Mouse (Mus musculus): ENCODE measurements around the gene Tspear. TPM values are rescaled to one million over a fixed set of nuclear protein-coding genes. Genes with fewer than 3 reads are reported as not detected.

Tspear gene
- total RNA-seq, 2 experiments from 2014 or later = not detected

DNA sequence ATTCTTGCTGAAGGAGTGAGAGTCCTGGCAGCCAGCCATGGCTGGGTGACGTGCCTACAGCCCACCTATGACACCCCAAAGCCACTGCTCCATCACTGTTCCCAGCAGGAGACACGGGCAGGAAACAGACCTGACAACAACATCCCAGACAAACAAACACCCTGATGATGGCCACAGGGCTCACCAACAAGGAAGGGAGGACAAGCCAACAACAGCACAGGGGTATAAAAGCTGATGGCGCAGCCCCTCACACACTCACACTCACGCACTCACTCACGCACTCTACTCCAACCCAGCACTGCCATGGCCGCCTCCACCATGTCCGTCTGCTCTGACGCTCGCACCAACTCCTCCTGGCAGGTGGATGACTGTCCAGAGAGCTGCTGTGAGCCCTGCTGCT, 166.2 kb downstream of the Tspear start, which contains the start of gene Gm10318:
Gm10318 (plus strand) TSS at position 301 of the 400 bp plus-strand sequence.

GRCm38 (mm10) chr10:77861675-77862074, 175.3 kb downstream of the Tspear start, which contains the start of gene Gm3285:
Gm3285 (plus strand) TSS chr10:77861975.

DNA sequence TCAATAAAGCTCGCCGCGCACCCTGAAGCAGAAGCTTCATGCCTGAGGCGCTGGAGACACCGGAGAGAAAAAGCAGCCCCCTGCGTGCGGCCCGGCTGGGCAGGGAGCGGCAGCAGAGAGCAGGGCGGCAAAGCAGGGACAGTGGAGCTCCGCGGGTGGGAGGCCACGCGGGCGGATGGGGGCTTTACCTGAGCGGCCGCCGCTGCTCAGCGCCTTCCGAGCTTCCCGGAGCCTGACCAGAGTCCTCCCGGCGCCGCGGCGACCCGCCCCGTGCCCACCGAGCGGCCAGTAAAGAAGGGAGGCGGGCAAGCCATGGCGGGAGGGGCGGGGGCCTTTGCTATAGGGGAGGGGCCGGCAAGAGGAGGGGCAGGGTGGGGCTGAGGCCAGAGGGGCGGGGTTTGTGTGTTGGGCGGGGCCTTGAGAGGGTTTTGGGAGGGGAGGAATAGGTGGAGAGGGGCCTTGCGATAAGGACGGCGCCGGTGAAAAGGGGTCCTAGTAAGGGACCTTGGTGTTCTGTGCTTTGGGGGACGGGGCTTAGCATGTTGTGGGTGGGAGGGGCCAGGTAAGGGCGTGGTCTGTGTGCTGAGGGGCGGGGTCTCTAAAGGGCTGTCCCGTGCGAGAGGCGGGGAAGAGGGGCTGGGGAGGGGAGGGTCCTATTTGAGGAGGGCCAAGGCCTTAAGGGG, 216.0 kb downstream of the Tspear start, which contains the start of gene Lrrc3:
Lrrc3 (minus strand) TSS at position 326 of the 683 bp plus-strand sequence.

Other genes starting within 250 kb of the Tspear start
- 10 to 100 TPM; 19.2 to 24.2 TPM for gene Fam207a, start 170.8 kb upstream of the Tspear start, total RNA-seq (2023)
- 100 to 1,000 TPM; 854 to 921 TPM for gene Itgb2, start 156.3 kb upstream of the Tspear start, total RNA-seq (2023)
- 100 to 1,000 TPM; 113 to 127 TPM for gene Pttg1ip, start 104.8 kb upstream of the Tspear start, total RNA-seq (2023)
- 10 to 100 TPM; 76.0 to 76.6 TPM for gene Sumo3, start 80.5 kb upstream of the Tspear start, total RNA-seq (2023)
- gene Gm49325, start 80.4 kb upstream of the Tspear start, total RNA-seq (2023) = 10 to 100 TPM in 1 of 2 experiments, 1 to 10 TPM in 1; 3.3 to 11.9 TPM
- gene Ube2g2, start 64.3 kb upstream of the Tspear start, total RNA-seq (2023) = 10 to 100 TPM; 43.6 to 54.7 TPM
- not detected for gene Gm19402, start 4.2 kb downstream of the Tspear start, total RNA-seq (2023)
- gene Gm9508, start 10.7 kb downstream of the Tspear start, total RNA-seq (2023) = not detected
- not detected for gene Gm10272, start 20.1 kb downstream of the Tspear start, total RNA-seq (2023)
- not detected for gene Gm10024, start 24.9 kb downstream of the Tspear start, total RNA-seq (2023)
- gene Gm10142, start 29.2 kb downstream of the Tspear start, total RNA-seq (2023) = not detected
- not detected for gene Krtap12-1, start 34.0 kb downstream of the Tspear start, total RNA-seq (2023)
- gene Gm10100, start 39.9 kb downstream of the Tspear start, total RNA-seq (2023) = not detected
- gene Gm18596, start 56.1 kb downstream of the Tspear start, total RNA-seq (2023) = not detected
- gene Gm9736, start 64.8 kb downstream of the Tspear start, total RNA-seq (2023) = not detected
- gene Gm3233, start 73.1 kb downstream of the Tspear start, total RNA-seq (2023) = not detected
- gene Gm3238, start 84.8 kb downstream of the Tspear start, total RNA-seq (2023) = not detected
- not detected for gene Gm7138, start 90.4 kb downstream of the Tspear start, total RNA-seq (2023)
- not detected for gene Gm3250, start 96.0 kb downstream of the Tspear start, total RNA-seq (2023)
- not detected for gene Gm7137, start 101.6 kb downstream of the Tspear start, total RNA-seq (2023)
- not detected for gene Gm9639, start 108.5 kb downstream of the Tspear start, total RNA-seq (2023)
- gene Gm19668, start 112.6 kb downstream of the Tspear start, total RNA-seq (2023) = not detected
- not detected for gene Gm9507, start 125.3 kb downstream of the Tspear start, total RNA-seq (2023)
- gene Gm2696, start 128.1 kb downstream of the Tspear start, total RNA-seq (2023) = not detected
- not detected for gene Krtap10-4, start 140.5 kb downstream of the Tspear start, total RNA-seq (2023)
- gene Krtap10-10, start 149.4 kb downstream of the Tspear start, total RNA-seq (2023) = not detected
- not detected for gene Gm36176, start 160.2 kb downstream of the Tspear start, total RNA-seq (2023)
- not detected for gene Gm10318, start 166.3 kb downstream of the Tspear start, total RNA-seq (2023)
- not detected for gene Gm3285, start 175.4 kb downstream of the Tspear start, total RNA-seq (2023)
- gene Lrrc3, start 216.0 kb downstream of the Tspear start, total RNA-seq (2023) = under 1 TPM; 0.10 to 0.15 TPM